Mouse (Mus musculus) ES-E14 (cell line): Measurements from ENCODE around the gene Ybx3.

Source experiments
- MAFK ChIP-seq: IDR thresholded peaks from 2 replicates; pipeline ENCODE4 v1.6.1; 2014; ENCODE audit warnings: mild to moderate bottlenecking, low read depth, low read length, inconsistent platforms; ENCODE audit not compliant: insufficient read depth
- ZNF384 ChIP-seq: IDR thresholded peaks from 2 replicates; pipeline ENCODE4 v1.6.1; 2012; ENCODE audit warnings: low read depth, low read length, inconsistent platforms

GRCm38 (mm10) chr6:131405896-131406295 lies 17.6 kb upstream of the Ybx3 start:
- TF ChIP-seq MAFK (no peak), ZNF384 (no peak)
